Mouse (Mus musculus) adrenal gland, adult 8-10 months (tissue): ENCODE measurements around the gene Hmgxb4. TPM values are rescaled to one million over a fixed set of nuclear protein-coding genes. Genes with fewer than 3 reads are reported as not detected.
"Not testable (repeated sequence)": the region's sequence is repeated elsewhere in the genome, so short reads cannot be mapped to it uniquely, and the experiment has no call there.

Experiments used
- DNase-seq: peaks from one replicate; pipeline ENCODE4 v3.0.0; 2022
- total RNA-seq, 4 experiments: library from RNA; stranded (reverse); gene quantifications; 2 replicates each; pipeline ENCODE4 v1.2.4; 2022

The Hmgxb4 gene
- total RNA-seq, result 10 to 100 TPM; 20.8 to 29.9 (median 25.2) TPM

DNA sequence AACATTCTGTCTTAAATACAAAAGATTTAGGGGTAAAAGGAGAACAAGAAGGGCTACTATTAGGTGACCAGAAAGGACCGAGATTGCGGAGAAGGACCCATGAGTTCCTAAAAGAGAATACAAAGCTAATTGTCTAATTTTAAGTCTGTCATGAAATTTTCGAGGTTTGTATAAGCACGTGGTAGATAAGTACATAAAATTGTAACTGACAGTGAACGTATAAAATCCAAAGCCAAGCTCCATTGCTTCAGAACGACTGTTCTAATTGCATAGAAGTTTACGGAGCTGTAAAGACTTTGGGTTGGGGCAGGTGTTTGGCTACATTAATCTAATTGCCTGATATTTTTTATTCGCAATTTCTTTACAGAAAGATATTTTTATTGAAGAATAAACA lies at the start of gene Hmgxb4:
Gene Hmgxb4 (plus strand): TSS at position 276 of the 394 bp plus-strand sequence.
- no peak for DNase-seq

DNA sequence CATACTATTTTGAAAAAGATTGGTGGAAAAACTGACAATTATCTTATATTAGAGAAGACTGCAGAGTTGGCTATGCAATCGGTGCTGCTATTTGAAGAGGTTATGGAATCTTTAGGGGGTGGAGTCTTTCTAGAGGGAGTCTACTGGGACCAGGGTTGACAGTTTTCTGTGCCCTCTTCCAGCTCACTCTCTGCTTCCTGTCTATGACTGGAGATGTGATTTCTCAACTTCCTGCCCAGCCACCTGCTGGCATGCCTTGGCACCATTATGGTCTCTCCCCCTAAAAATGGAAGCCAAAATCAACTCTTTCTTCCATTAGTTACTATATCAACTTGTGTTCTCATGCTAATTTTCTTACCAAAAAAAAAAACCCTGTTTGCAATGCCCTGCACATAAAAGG lies 43.7 kb upstream of the Hmgxb4 start:
- no peak for DNase-seq

DNA sequence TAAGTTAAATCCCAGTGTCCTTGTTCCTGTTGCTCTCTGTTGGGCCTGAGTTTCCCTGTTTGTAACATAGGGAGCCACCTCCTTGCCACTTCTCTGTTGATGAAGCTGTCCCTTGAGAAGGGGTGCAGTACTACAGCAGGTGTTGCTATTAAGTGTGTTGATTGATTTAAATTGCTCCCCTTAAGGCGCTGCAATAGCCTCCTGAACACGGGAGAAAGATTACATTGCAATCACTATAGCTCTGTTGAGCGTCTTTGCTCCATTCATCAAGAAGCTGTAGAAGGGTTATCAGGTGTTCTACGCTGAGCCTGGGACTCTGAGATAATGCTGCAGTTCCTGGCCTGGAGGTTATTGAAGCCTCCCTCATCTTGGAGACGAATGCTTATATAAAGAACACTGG lies 29.2 kb upstream of the Hmgxb4 start:
- no peak for DNase-seq

DNA sequence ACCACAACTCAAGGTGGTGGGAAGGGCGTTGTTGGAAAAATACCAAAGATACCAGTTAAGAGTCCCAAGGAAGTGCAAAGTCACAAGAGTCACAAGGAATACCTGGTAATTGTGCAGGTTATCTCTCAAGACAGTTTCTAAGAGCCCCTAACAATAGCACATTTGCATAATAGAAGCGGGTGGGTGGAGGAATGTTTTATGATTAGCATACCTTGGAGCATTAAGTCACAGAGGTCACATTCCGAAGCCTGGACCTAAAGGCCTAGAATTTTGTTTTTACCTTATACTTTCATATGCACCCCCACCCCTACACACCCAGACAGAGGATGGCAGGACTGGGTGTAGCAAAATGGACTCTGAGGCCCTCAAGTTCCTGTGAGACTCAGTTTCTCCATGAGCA lies 22.9 kb upstream of the Hmgxb4 start:
- not testable (repeated sequence) for DNase-seq

DNA sequence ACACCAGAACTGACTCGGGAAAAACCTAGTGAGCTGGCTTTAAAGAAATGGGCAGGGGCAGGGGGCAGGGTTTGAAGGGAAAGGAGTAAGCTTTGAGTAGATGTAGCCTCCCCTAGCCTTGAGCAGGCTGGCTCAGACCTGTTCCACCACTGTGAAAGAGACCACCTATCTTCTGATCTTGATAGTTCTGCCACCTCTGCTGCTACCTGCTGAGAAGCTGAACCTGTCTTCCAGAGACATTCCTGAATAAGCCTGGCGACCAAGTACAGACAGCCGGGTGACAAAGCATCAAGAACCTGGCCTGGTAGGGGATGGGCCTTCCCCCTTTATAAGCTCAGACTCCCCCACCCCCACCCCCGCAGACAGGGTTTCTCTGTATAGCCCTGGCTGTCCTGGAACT lies 21.5 kb upstream of the Hmgxb4 start:
- DNase-seq, result no peak

DNA sequence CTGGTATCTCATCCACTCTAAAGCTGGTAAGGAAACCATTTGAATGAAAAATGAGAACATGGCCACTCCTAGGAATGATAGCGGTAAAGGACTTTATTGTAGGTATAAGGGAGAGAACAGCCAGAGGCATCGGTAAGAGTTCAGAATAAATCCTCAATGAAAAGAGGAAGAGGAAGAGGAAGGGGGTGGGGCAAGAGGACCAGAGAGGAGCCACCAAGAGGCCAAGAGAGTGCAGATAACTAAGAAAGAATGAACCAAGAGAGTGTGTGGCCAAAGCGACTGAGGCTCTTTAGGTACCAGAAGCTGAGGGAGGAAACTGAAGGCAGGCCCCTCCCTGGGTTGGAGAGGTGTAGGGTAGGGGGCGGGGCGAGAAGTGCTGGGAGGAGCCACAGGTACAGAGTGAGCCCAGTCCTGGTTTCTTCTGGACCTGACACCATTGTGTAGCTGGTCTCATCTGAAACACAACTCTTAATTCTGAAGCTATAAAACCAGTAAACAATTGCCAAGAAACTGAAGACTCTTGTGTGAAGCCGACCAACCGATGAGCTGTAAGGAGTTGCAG lies 20.8 kb upstream of the Hmgxb4 start:
- DNase-seq, result no peak

DNA sequence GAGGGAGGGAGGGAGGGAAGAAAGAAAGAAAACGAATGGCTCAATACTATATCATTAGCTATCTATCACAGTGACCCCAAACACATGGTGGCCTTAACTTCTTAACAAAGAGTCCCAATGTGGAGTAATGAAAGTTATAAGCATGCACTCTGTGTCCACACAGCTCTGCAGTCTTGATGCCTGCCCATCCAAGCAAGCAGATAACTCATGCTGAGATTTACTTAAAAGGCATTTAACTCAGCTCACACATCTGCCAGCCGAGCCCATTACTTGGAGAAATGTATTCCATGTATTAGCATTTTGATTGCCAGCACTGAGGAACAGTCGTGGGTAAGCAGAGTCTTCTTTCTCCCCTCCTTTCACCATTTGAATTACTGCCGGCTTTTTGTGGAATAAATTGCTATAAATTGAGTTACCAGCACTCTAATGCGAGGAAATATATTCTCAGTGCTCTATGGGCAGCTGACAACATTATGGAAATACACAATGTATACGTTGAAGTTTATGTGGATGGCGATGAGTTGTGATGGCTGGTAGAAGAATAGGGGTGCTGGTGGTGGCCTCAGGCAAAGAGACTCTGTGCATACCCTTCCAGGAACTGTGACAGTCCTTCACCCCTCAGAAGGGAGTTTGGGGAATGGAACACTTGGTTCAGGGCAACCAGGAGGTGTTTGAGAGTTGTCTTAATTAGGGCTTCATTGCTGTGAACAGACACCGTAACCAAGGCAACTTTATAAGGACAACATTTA lies 19.9 kb upstream of the Hmgxb4 start:
- DNase-seq, result no peak

DNA sequence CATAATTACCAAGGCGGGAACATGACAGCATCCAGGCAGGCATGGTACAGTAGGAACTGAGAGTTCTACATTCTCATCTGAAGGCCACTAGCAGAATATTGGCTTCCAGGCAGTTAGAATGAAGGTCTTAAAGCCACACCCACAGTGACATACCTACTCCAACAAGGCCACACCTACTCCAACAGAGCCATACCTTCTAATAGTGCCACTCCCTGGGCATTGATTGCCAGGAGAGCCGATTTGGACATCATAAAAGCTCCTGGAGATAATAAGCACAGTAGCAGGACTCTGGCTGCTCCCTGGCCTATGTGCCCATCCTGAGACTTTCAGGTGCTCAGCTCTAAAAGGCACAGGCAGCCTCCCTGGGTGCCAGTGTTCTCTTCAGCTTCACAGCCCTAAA lies 19.3 kb upstream of the Hmgxb4 start:
- DNase-seq, result no peak

DNA sequence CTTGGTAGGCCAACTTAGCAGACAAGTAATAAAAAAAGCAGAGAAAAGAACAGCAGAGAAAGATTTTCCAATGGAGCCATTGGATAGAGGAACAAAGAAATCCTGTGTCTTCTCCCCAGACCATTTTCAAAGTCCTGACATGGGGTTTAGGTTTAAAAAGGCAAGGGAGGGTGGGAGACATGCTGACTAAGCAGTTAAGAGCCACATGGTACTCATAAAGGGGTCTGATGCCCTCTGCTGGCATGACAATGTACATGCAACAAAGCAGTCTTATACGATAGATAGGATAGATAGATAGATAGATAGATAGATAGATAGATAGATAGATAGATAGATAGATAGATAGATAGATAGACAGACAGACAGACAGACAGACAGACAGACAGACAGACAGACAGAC lies 15.7 kb upstream of the Hmgxb4 start:
- DNase-seq, result no peak

DNA sequence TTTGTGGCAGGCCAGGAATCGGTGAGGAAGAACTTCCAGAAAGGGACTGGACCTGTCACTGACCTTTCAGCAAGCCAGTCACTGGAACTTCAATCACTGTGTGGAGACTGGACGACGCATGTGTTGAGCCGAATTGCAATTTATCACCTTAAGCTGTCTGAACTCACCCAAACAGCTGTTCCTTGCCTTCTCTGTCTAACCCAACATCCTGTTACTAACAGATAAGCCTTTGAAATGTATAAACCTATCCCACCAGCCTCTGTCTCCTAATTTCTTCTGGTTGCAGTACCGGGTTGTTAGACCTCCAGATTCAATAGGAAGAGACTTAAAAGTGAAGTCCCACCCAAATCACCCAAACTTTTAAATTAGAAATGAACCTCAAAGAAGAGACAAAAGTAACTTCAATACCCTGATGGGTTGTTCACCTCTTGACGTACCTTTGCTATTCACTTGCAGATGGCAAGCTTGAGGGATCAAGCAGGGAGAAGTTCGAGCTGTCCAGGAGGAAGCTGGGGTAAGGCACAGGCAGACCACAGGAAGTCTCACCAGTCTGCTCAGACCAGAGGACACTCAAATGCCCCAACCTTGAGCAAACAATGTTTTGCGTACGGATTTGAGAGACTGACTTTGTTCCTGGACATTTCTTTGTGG lies 13.0 kb upstream of the Hmgxb4 start:
- no peak for DNase-seq

DNA sequence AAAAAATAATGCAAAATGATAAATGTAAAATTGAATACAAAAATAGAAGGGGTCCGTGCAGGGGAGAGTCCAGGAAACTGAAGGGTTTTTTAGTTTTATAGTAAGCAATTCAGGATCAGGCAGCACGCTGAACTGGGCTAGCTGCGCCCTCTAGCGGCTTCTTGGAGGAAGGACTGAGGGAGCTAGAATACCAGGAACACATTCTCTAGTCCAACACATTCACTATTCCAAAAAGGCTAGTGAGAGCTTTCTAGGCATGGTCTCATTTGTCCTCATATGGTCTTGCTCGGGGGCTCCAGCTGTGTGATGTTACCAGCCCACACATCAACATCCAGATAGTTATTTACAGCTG lies 12.5 kb upstream of the Hmgxb4 start:
- peak; percentile 14 for DNase-seq

DNA sequence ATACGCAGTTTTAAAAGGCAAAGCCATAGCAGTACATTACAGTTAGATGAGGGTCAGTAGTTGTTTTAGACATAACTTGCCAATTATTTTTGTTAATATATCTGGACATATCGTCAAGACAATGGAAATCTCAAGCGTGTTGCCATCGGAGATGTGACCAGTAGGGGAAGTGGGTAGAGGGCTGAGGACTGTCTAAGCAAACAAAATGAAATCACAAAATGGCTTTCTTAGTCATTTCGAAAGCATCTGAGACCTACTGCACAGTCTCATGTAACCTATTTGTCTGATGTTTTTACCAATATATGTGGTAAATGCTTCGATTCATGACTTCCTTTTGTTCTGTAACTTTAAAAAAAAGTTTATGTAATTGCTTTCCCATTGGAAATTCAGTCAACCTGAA lies 11.3 kb upstream of the Hmgxb4 start:
- DNase-seq, result no peak

DNA sequence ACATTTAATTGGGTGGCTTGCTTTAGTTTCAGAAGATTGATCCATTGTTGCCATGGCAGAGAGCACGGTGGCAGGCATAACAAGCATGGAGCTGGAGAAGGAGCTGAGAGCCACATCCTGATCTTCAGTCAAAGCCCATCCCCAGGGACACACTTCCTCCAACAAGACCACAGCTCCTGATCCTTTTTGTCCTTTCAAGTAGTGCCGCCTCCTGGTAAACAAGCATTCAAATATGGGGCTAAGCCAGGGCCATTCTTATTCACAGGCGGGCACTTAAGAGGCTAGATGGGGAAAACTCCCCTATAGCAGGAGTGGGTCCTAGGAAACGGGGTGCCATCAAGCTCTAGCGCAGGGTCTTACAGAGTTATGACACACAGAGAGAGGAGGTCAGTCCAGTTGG lies 5.7 kb upstream of the Hmgxb4 start:
- DNase-seq, result no peak

DNA sequence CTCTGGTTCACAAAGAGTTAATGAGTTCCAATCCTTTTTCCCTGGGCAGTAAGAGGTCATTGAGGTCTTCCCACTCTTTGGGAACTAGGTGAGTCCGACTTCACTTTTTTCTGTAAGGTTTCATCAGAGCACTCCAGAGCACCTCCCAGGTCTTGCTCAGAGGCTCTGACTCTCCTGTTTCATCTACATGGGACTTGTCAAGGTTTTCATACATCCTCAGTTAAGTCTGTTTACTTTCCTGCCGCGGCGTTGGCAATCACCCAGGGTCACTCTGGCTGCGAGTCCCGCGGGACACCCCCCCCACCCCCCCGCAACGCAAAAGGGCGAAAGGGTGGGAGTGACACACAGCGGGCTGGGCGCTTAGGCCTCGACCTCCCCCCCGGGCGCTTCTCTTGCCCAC lies 3.1 kb upstream of the Hmgxb4 start:
- peak; percentile 24 for DNase-seq

DNA sequence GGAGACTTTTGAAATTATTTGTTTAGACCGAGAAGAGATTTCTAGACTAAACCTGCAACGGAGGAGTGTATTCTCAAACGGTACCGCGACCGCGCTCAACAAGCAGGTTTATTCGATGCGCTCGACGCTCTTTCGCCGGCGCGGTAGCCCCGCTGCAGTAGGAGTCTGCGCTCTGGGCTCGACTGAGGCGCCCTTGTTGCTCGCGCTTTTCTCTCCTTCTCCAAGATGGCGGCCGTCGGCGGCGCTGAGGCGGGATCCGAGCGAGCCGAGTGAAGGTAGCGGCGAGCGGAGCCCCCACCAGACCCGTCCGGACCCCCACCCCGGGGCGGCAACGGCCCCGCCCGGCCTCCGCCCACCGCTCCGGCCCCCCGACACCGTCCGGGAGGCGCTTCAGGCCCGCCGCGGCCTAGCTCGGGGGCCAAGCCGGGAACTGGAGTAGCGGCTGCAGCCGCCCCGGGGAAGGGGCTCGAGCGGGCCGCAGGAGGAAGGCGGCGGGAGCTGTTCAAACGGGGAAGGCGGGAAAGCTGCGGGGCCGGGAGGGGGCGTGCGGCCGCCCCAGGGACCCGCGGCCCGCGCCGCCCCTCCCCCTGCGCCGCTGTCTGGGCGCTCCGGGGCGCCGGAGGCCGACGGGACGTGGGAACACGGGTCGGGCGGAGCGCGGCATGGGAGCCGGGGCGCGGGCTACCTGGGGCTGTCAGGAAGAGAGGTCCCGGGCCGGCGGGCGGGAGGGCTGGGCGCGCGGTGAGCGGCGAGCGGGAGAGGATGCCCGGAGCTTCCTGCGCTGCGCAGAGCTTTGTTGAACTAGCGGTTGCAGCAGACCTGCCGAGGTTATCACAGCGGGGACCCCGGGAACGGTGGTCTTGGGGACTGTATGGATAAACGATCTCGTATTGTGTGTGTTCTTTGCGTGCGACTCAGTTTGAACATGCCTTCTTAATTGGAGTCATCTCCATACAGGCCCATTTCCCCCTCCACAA lies 607 bp downstream of the Hmgxb4 start:
- DNase-seq, result peak; percentile 76

DNA sequence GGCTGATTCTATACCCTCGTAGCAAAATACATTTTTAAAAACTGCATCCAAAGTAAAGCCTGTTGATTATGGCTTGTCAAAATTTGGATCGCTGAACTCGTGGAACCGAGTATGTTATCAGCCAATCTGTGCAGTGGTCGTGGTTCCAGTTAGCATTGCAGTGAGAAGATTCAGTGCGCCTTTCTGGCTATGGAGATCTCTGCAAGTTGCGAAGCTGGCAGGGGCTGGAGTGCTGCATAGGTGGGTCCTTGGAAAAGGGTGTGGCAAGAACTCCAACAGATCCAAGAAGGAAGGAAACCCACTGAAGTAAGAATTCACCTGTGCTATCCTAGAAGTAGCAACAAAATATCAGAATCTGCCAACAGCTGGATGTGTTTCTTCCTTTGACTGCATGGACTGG lies 1.4 kb downstream of the Hmgxb4 start:
- no peak for DNase-seq

DNA sequence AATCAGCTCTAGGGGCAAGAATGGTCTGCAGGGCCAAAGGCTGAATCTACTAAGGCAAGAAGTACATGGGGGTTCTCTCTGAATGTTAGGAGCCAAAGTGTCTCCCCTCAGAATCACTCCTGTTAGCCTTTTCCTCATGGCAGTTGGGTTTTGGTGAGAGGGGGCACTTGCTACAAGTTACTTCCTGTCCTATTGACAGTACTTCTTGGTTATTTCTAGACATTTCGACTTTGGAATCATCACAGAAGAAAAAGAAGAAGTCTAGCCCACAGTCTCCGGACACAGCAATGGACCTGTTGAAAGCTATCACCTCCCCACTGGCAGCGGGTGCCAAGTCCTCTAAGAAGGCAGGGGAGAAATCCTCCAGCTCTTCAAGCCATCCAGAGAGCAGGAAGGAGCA lies 7.3 kb downstream of the Hmgxb4 start:
- DNase-seq, result no peak

DNA sequence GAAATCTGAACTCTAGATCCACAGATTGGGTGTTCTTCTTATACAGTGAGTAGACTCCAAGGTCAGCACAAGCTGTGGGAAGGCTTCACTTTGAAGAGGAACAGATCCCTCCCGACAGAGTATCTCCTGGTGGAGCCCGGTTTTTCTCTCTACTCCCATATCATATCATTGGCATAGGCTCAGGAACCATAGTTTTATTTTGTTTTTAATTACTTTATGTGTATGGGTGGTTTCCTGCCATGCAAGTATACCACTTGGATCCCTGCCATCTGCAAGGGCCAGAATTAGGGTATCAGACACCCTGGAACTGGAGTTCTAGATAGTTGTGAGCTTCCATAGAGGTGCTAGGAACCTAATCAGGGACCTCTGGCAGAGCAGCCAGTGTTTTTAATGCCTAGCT lies 15.7 kb downstream of the Hmgxb4 start:
- no peak for DNase-seq

DNA sequence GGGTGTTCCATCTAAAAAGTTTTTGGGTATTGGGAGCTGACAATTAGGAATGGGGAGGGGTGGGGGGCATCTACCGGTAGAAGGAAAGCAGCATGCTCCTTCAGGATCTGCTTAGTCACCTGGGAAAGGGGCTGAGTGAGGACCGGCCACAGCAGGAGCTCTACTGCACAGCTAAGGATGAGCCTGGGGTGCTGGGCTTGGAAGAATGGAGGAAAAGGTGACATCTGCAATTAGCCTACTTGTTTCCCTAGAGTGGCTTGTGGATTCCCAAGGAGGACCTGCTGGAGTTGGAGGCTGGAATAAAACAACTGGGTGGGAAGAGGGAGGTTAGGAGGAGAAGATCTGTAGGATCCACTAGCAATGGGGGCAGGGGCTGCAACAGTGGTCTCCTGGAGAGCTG lies 20.4 kb downstream of the Hmgxb4 start:
- DNase-seq, result no peak

DNA sequence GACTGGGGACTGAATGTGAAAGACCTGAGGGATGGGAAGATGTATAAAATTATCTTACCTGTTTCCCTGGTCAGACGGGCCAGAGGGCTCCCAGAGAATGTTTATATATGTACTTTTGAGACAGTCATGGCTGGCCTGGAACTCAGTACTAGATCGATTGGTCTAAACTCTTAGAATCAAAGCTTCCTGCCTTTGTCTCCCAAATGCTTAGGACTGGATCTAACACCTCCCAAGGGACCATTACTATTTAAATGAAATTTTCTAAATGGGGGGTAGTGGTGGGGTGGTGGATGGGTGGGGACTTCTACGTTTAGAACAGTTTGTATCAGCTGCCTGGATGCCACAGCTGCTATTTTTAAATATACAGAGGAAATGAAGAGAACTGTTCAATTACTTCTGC lies 20.8 kb downstream of the Hmgxb4 start:
- no peak for DNase-seq

DNA sequence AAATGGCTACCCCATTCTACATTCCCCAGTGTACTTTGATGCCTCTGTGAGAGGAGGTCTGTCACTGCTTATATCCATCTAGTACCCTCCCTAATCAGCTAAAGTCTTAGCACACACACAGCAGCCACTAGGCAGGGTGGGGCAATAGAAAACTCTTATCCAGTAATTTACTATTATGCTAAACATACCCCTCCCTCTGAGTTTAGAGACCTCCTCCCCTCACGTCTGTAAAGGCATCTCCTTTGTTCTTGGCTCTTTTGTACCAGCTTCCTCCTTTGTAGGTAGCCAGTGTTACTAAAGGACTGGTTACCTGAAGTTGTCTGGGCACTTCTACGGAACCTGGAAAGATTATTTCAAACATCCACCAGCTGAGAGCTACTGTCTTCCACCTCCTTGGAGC lies 22.8 kb downstream of the Hmgxb4 start:
- DNase-seq, result no peak

DNA sequence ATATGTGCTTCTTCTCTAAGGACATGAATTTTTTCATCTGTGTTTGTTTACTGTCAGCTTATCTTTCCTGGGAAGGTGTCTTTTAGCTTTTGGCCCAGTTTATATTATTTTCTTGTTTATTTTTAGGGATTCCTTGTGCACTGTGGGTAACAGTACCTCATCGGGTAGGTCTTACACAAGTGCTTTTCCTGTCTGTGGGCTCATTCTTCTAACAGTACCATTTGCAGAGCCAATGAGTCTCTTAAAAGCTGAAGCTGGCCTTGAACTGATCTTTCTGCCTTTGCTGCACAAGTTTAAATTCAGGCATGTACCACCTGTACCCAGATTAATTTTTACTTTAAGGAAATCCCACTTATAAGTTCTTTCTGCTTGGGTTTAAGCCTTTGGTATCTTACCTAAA lies 23.3 kb downstream of the Hmgxb4 start:
- no peak for DNase-seq
